Mouse (Mus musculus) liver, embryonic 13.5 days (tissue): ENCODE data around the gene Myo1d. TPM values are rescaled to one million over a fixed set of nuclear protein-coding genes. Genes with fewer than 3 reads are reported as not detected.

Experiments
- ATAC-seq: fragments of 200-750 bp; cut with Nextera tagmentation; 2 replicates; pipeline ENCODE4 v1.8.0; 2017; ENCODE audit warnings: low read depth, mild to moderate bottlenecking, moderate number of reproducible peaks, moderate library complexity
- DNase-seq: peaks from one replicate; pipeline ENCODE4 v3.0.0; 2022
- H3K27ac ChIP-seq: fragments of 300-500 bp; sonication (generic); 2 replicates; pipeline ENCODE4 v1.5.1; 2015; ENCODE audit warnings: moderate library complexity, mild to moderate bottlenecking, inconsistent platforms
- H3K27me3 ChIP-seq: fragments of 300-500 bp; sonication (generic); 2 replicates; pipeline ENCODE4 v1.6.1; 2015; ENCODE audit warnings: mild to moderate bottlenecking, inconsistent platforms
- H3K36me3 ChIP-seq: fragments of 300-500 bp; sonication (generic); 2 replicates; pipeline ENCODE4 v1.6.1; 2015; ENCODE audit warnings: mild to moderate bottlenecking, inconsistent platforms
- H3K4me1 ChIP-seq: fragments of 300-500 bp; sonication (generic); replicated peaks from 2 replicates; pipeline ENCODE4 v1.6.1; 2015; ENCODE audit warnings: inconsistent platforms
- H3K4me2 ChIP-seq: fragments of 300-500 bp; sonication (generic); 2 replicates; pipeline ENCODE4 v1.6.1; 2015; ENCODE audit warnings: inconsistent platforms, mild to moderate bottlenecking, moderate library complexity
- H3K4me3 ChIP-seq: fragments of 300-500 bp; sonication (generic); replicated peaks from 2 replicates; pipeline ENCODE4 v1.5.1; 2015; ENCODE audit warnings: mild to moderate bottlenecking, inconsistent platforms
- H3K9ac ChIP-seq: fragments of 300-500 bp; sonication (generic); 2 replicates; pipeline ENCODE4 v1.6.1; 2015; ENCODE audit warnings: mild to moderate bottlenecking, inconsistent platforms
- H3K9me3 ChIP-seq: fragments of 300-500 bp; sonication (generic); replicated peaks from 2 replicates; pipeline ENCODE4 v1.6.1; 2016; ENCODE audit warnings: inconsistent platforms
- WGBS: fragments of 180-500 bp; shearing (Covaris S2); methylation state at CpG from one replicate; pipeline ENCODE4 v1.1.7; 2015; ENCODE audit not compliant: insufficient replicate concordance; 5-methylcytosine and 5-hydroxymethylcytosine counted together
- polyA plus RNA-seq: library from polyadenylated mRNA; unstranded; fragments of >200 nt; fragmentation: Nextera tagmentation; extraction: Ambion mirVana; gene quantifications from 2 replicates; pipeline ENCODE4 v1.2.1, GENCODE M21; 2015

Gene Myo1d
- polyA plus RNA-seq, 1 experiment from 2014 or later, result 5.2 TPM

DNA sequence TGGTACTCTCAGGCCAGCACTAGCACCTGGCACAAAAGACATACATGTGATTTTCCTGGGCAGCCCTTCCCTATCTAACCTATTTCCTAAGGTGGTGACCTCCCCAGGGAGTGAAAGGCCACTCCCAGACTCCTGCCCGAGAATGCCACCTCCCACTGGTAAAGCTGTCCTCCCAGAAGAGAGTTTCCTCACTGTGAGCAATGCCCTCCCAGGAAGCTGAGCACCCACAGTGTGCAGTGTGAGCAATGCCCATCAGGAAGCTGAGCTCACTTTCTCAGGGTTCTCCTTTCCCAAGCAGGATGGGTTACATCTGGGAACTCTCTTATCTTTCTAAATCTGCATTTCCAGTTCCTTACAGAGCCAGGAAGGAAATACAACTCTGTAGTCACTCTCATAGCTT, 246.9 kb downstream of the Myo1d start:
- 22% methylated on average over 1 of the region's 1 CpGs for WGBS
- Histone ChIP-seq H3K4me2 (no peak overlapping the region), H3K27ac (no peak overlapping the region), H3K4me3 (no peak overlapping the region), H3K36me3 (no peaks in the 10 kb centered on the region), H3K9me3 (no peaks in the 10 kb centered on the region), H3K4me1 (no peaks in the 10 kb centered on the region), H3K27me3 (no peaks in the 10 kb centered on the region), H3K9ac (no peak overlapping the region)
- DNase-seq (no peak), ATAC-seq (no peak)

DNA sequence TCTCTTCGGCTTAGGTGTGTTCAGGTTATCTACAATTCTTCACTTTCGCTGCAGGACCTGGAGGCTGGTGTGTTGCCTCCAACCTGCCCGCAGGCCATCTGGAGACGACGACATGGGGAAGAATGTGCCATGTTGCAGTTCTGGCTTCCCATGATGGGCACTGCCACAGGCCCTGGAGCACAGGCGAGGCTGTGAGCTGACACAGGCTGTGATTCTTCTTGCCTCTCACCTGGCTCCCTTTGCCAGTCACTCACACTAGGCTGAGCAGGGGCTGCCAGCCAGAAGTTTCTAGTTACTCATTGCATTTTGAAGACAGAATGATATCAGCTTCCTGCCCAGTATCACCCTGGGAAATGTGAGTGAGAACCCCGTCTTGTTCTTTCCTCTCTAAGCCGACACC, 250.7 kb downstream of the Myo1d start:
- Histone ChIP-seq H3K4me1 (no peaks in the 10 kb centered on the region), H3K9me3 (no peaks in the 10 kb centered on the region), H3K9ac (no peak overlapping the region), H3K36me3 (no peaks in the 10 kb centered on the region), H3K27me3 (no peaks in the 10 kb centered on the region), H3K4me3 (no peak overlapping the region), H3K27ac (no peak overlapping the region), H3K4me2 (no peak overlapping the region)
- ATAC-seq (no peak), DNase-seq (no peak)
- 73% methylated on average over 8 of the region's 8 CpGs for WGBS

DNA sequence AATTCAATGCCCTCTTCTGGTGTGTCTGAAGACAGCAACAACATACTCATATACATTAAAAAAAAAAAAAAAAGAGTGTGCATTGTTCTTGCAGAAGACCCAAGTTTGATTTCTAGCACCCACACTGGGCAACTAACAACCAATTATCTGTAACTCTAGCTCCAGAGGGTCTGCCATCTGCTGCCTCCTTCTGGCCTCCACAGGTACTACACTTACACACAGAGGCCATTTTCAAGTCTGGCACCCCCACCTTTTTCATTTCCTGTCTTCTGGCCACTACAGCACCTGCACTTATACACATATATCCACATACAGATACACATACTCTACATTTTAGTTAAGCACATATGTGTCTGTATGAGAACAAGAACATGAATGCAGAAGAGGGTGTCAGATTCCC, 252.1 kb downstream of the Myo1d start:
- Histone ChIP-seq H3K4me1 (peaks cover 11% of the 10 kb centered on the region; the same call in 1 of the 2 replicates), H3K4me3 (no peak overlapping the region)
- ATAC-seq, result no peak

DNA sequence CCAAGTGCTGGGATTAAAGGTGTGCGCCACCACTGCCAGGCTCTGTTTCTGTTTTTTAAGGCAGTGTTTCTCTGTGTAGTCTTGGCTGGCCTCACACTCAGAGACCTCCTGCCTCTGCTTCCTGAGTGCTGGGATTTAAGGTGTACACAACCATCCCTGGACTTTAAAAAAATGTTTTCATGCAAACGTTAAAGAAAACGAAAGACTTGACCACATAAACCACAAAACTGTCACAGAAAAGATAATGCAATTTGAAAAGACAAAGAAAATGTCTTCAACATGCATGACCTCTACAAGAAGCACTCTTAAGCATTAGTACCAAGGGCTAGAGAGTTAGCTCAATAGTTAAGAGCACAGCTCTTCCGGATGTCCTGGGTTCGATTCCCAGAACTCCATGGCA, 255.6 kb downstream of the Myo1d start:
- Histone ChIP-seq H3K4me3 (no peak overlapping the region), H3K9ac (no peak overlapping the region), H3K27ac (no peak overlapping the region; the same call in 1 of the 2 replicates), H3K27me3 (no peaks in the 10 kb centered on the region), H3K9me3 (no peaks in the 10 kb centered on the region), H3K4me1 (peaks cover 11% of the 10 kb centered on the region; the same call in 1 of the 2 replicates), H3K4me2 (no peak overlapping the region), H3K36me3 (no peaks in the 10 kb centered on the region)
- WGBS, result 45% methylated on average over 5 of the region's 5 CpGs
- DNase-seq, result no peak
- ATAC-seq, result no peak

More for the DNA sequence above, 252.1 kb downstream of the Myo1d start:
- DNase-seq, result no peak
- no peak overlapping the region for H3K4me2 ChIP-seq
- H3K9me3 ChIP-seq, result no peaks in the 10 kb centered on the region
- no peaks in the 10 kb centered on the region for H3K27me3 ChIP-seq
- H3K36me3 ChIP-seq, result no peaks in the 10 kb centered on the region
- H3K9ac ChIP-seq, result no peak overlapping the region
- H3K27ac ChIP-seq, result no peak overlapping the region

DNA sequence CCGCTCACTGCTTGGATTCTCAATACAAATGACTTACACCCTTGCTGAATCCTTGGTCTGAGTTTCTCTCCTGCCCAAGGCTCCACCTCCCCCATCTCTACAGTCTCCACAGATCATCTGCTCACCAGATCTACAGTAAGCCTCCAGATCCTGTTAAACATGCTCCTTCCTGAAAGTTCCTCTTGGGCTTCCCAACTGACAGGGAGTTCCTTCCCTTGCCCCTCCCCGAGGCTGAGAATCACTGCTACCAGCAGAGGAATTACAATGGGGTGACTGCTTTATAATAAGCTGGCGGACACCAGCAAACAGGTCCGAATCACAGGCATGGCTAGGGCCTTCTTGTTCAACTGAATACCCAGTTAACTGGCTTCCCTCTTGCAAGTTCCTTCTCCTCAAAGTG, 256.4 kb downstream of the Myo1d start:
- no peaks in the 10 kb centered on the region for H3K9me3 ChIP-seq
- no peak overlapping the region for H3K9ac ChIP-seq
- peaks cover 11% of the 10 kb centered on the region; the same call in 1 of the 2 replicates for H3K4me1 ChIP-seq
- peak overlapping the region; percentile 44; the same call in 1 of the 2 replicates for H3K27ac ChIP-seq
- no peak overlapping the region for H3K4me2 ChIP-seq
- H3K4me3 ChIP-seq, result no peak overlapping the region
- H3K36me3 ChIP-seq, result no peaks in the 10 kb centered on the region
- H3K27me3 ChIP-seq, result no peaks in the 10 kb centered on the region
- ATAC-seq (0 out of 2 replicates have a peak, but pooled peaks have one; percentile 5), DNase-seq (no peak)
- WGBS, result 40% methylated on average over 4 of the region's 4 CpGs

DNA sequence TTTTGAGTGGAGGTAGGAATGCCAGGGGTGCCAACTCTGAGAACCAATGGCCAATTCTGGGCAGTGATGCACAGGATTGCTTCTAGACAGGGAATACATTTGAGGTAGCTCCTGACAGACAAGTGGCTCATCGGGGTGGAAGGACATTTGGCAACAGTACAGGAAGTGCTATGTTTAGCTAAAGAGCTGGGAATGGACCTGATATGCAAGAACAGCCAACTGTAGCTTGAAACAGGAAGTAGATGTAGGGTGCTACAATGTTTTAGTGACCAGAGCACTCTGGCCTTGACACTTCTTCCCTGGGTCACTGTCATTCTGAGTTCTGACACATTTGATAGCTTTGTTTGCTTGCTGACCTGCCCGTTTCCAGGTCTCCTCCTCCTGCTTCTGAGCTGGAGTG, 257.0 kb downstream of the Myo1d start:
- H3K9me3 ChIP-seq, result no peaks in the 10 kb centered on the region
- DNase-seq (no peak), ATAC-seq (0 out of 2 replicates have a peak, but pooled peaks have one; percentile 18)
- H3K4me2 ChIP-seq, result no peak overlapping the region
- H3K4me1 ChIP-seq, result peaks cover 11% of the 10 kb centered on the region; the same call in 1 of the 2 replicates
- H3K27me3 ChIP-seq, result no peaks in the 10 kb centered on the region
- WGBS, result 4% methylated on average over 2 of the region's 2 CpGs
- no peak overlapping the region for H3K4me3 ChIP-seq
- H3K27ac ChIP-seq, result peak overlapping the region; percentile 44; the same call in 1 of the 2 replicates
- no peaks in the 10 kb centered on the region for H3K36me3 ChIP-seq
- no peak overlapping the region for H3K9ac ChIP-seq

DNA sequence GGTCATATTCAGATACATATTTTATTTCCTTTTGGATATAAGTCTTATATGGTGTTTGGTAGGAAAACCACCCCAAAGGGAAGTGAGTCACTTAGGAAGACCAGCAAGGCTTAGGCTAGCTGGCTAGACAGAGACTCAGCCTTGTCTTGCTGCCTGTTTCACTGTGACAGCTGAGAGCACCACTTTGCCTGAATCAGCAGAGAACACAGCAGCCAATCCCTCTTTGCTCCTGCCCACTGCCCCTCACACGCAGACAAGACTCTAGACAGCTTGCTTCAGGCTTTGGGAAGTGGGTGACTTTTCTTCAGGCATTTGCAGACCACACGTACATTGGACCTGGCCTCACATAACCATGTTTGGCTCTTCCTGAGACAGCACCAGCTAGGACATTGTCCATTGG, 258.7 kb downstream of the Myo1d start:
- H3K9ac ChIP-seq, result no peak overlapping the region
- no peak overlapping the region for H3K4me2 ChIP-seq
- no peak overlapping the region for H3K27ac ChIP-seq
- no peaks in the 10 kb centered on the region for H3K36me3 ChIP-seq
- DNase-seq (no peak), ATAC-seq (no peak)
- peaks cover 11% of the 10 kb centered on the region; the same call in 1 of the 2 replicates for H3K4me1 ChIP-seq
- no peaks in the 10 kb centered on the region for H3K9me3 ChIP-seq
- H3K27me3 ChIP-seq, result no peaks in the 10 kb centered on the region
- 42% methylated on average over 2 of the region's 2 CpGs for WGBS
- H3K4me3 ChIP-seq, result no peak overlapping the region

DNA sequence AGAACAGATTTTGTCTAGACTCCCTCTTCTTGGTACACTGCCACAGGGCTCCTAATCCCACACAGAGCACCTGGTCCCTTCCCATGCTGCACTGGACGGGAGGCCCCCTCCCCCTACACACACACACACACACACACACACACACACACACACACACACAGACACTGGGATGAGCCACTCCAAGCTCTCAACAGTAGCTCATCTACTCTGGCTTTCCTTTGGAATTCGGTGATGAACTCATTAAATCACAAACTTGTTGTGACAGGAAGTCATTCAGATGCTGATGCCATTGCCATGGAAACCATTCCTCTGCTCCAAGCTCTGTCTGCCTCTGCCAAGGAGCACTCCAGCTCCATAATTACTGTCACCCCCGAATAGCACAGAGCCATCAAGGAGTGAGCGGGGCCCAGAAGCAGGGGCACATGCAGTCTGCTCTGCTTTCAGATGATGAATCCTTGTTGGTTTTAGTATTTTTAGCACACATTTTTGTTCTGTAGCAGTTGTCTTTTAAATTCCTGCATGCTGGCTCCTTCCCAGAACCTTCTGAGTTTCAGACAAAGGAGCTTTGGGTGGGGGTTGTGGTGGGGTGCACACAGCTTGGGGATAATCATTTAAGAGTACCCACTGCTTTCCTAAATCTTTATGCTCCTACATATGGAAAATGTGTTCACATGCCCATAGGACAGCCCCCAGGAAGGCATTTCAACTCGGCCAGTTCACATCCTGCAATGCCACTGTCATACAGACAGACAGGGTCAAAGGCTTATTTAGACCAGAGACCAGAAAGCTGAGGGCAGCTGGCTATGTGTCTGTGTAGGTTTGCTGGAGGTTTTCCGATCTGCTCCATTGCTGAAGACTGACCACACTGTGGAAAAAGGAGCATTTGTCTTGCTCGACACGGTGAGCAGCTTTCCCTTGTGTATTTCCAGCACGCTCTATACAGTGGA, 261.1 kb downstream of the Myo1d start:
- 55% methylated on average over 9 of the region's 9 CpGs for WGBS
- Histone ChIP-seq H3K36me3 (no peaks in the 10 kb centered on the region), H3K9ac (no peak overlapping the region), H3K4me1 (peaks cover 10% of the 10 kb centered on the region; the same call in 1 of the 2 replicates), H3K4me2 (no peak overlapping the region), H3K27ac (no peak overlapping the region), H3K4me3 (no peak overlapping the region), H3K27me3 (no peaks in the 10 kb centered on the region), H3K9me3 (no peaks in the 10 kb centered on the region)
- ATAC-seq (no peak), DNase-seq (no peak)

DNA sequence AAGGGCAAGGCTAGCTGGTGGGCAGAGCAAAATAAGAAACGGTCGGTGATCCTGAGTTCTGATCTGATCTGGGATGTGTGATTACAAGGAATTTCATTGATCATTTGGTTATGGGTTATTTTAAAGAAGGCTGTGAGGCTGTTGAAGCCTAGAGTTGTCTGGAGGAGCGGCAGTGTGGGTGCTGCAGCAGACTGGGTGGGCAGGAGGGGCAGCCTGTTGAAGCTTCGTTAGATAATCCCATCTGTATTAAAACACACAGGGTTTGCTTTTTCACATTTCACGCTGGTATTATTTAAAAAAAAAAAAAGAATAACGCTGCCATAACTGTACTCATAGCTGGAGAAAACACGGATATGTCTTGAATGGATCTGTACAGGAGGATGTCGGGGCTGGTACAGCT, 263.9 kb downstream of the Myo1d start:
- WGBS, result 67% methylated on average over 8 of the region's 8 CpGs
- H3K4me2 ChIP-seq, result no peak overlapping the region
- no peaks in the 10 kb centered on the region for H3K4me1 ChIP-seq
- H3K4me3 ChIP-seq, result no peak overlapping the region
- no peaks in the 10 kb centered on the region for H3K27me3 ChIP-seq
- no peak overlapping the region for H3K27ac ChIP-seq
- ATAC-seq (no peak), DNase-seq (no peak)
- no peak overlapping the region for H3K9ac ChIP-seq
- H3K36me3 ChIP-seq, result no peaks in the 10 kb centered on the region
- no peaks in the 10 kb centered on the region for H3K9me3 ChIP-seq

DNA sequence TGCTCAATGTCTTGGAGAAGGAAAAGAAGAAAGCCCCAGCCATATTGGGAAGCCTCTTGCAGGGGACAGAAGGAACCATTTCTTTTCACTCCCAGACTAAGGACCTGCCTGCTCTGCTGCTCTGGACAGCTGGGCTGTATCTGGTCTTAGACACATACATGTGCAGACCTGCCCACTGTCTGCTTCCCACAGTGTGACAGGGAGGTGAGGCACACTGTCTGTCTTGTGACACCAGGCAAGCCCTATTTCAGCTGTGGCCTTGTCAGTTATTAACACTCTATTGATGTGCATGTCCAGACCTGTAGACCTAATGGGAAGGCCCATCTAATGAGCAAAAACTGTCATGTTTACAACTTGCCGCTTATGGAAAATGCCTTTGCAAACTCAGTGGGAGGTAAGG, 264.5 kb downstream of the Myo1d start:
- Histone ChIP-seq H3K27ac (no peak overlapping the region), H3K4me2 (no peak overlapping the region)
- 87% methylated on average over 1 of the region's 1 CpGs for WGBS

DNA sequence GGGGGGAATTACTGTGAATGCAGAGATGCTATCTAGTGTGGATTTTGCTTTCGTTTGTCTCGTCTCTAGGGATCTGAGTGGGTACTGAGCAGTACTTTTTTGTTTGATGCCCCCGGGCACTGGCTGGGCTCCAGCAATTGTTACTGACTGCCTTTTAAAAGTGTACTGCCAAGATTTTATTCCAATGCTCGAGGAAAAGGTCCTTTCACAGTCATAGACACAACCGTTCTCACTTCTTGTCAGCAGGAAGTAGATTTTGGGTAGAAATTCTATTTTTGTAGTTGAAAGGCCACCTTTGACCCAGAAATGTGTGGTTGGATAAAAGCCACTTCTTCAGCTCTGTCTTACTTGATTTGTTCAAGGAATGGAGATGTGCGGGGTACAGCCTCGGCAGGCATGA, 266.0 kb downstream of the Myo1d start:
- Histone ChIP-seq H3K4me2 (no peak overlapping the region), H3K4me3 (no peak overlapping the region), H3K4me1 (0 out of 2 replicates have a peak, but pooled peaks cover 4% of the 10 kb centered on the region), H3K9me3 (no peaks in the 10 kb centered on the region), H3K9ac (no peak overlapping the region), H3K27me3 (no peaks in the 10 kb centered on the region), H3K36me3 (no peaks in the 10 kb centered on the region), H3K27ac (no peak overlapping the region)
- WGBS, result 33% methylated on average over 7 of the region's 7 CpGs
- DNase-seq (no peak), ATAC-seq (no peak)

More for the DNA sequence above, 264.5 kb downstream of the Myo1d start:
- H3K4me1 ChIP-seq, result no peaks in the 10 kb centered on the region
- no peak for ATAC-seq
- no peak overlapping the region for H3K9ac ChIP-seq
- H3K4me3 ChIP-seq, result no peak overlapping the region
- H3K27me3 ChIP-seq, result no peaks in the 10 kb centered on the region
- no peak for DNase-seq
- no peaks in the 10 kb centered on the region for H3K36me3 ChIP-seq
- H3K9me3 ChIP-seq, result no peaks in the 10 kb centered on the region
